Mouse (Mus musculus) megakaryocyte, embryonic 14.5 days (primary cell): ENCODE measurements around the gene Gm10217.

ENCODE experiments used
- FLI1 ChIP-seq: IDR thresholded peaks from 2 replicates; pipeline ENCODE4 v1.6.1; 2012; ENCODE audit warnings: low read length, inconsistent platforms, mixed read lengths
- GATA1 ChIP-seq: IDR thresholded peaks from 3 replicates; pipeline ENCODE4 v1.6.1; 2012; ENCODE audit warnings: mixed read lengths, low read length, inconsistent platforms, borderline replicate concordance

GRCm38 (mm10) chr8:9876241-9876640 lies 12.2 kb downstream of the Gm10217 start:
- TF ChIP-seq GATA1 (no peak), FLI1 (no peak)
